Mouse (Mus musculus) testis, adult 2 months (tissue): ENCODE results near the gene Tns2.

ENCODE experiments used
- CTCF ChIP-seq: fragments of 200-500 bp; IDR thresholded peaks from 2 replicates; pipeline ENCODE4 v1.5.1; 2012; ENCODE audit warnings: low read depth, mild to moderate bottlenecking, inconsistent platforms, low read length, moderate library complexity; ENCODE audit not compliant: control insufficient read depth, insufficient read depth, insufficient replicate concordance
- POLR2A ChIP-seq: fragments of 200-500 bp; IDR thresholded peaks from 2 replicates; pipeline ENCODE4 v1.6.1; 2012; ENCODE audit warnings: low read depth, mild to moderate bottlenecking, inconsistent platforms, low read length, moderate library complexity; ENCODE audit not compliant: control insufficient read depth

GRCm38 (mm10) chr15:102065661-102066325 is 34.4 kb upstream of the Tns2 start:
- peak; percentile 92 for TF ChIP-seq CTCF
- TF ChIP-seq POLR2A: no peak
